Mouse (Mus musculus): ENCODE data around the gene Gm20937.
"Not testable (repeated sequence)": the region's sequence is repeated elsewhere in the genome, so short reads cannot be mapped to it uniquely, and the experiment has no call there.

The Gm20937 gene

GRCm38 (mm10) chrY:68294798-68295197 is at the start of gene Gm20937:
TSS of gene Gm20937 (minus strand) at chrY:68294898.
- not testable (repeated sequence) for DNase-seq (ENCODE audit: low read depth, low spot score)
